Mouse (Mus musculus) MEL (cell line): ENCODE measurements at regions not wholly inside any gene's neighbourhood (a gene's known extent, or its start where the extent isn't known, plus 50 kb on each side); places are given as distances from the start of the nearest gene placed in this dataset.
A peak's percentile ranks its signal among the peaks of the same experiment; 100 is the strongest.

Experiments
- BHLHE40 ChIP-seq: IDR thresholded peaks from 2 replicates; pipeline ENCODE4 v1.6.1; 2012; ENCODE audit warnings: low read depth, mild to moderate bottlenecking, inconsistent platforms, low read length, improper control_type of control experiment, borderline replicate concordance
- CTCF ChIP-seq, 3 experiments: IDR thresholded peaks in 2 of 3; conservative IDR thresholded peaks in 1 of 3; 2 replicates each; pipeline ENCODE4 v1.5.1; 2011 to 2012; ENCODE audit warnings: low read length in 3 of 3, low read depth in 2 of 3, mild to moderate bottlenecking in 2 of 3, improper control_type of control experiment in 1 of 3, inconsistent platforms in 1 of 3, mixed read lengths in 1 of 3, moderate library complexity in 1 of 3; ENCODE audit not compliant: control insufficient read depth in 1 of 3, insufficient read depth in 1 of 3, poor library complexity in 1 of 3, severe bottlenecking in 1 of 3
- ELF1 ChIP-seq: IDR thresholded peaks from 2 replicates; pipeline ENCODE4 v1.6.1; 2014; ENCODE audit warnings: low read depth, mild to moderate bottlenecking, inconsistent platforms, low read length, improper control_type of control experiment, moderate library complexity
- EP300 ChIP-seq, 2 experiments: IDR thresholded peaks; 2 replicates each; pipeline ENCODE4 v1.6.1; 2011; ENCODE audit warnings: improper control_type of control experiment in 2 of 2, low read length in 2 of 2, low read depth in 1 of 2, mild to moderate bottlenecking in 1 of 2
- POLR2A ChIP-seq, 2 experiments: IDR thresholded peaks; 2 replicates each; pipeline ENCODE4 v1.6.1; 2011 to 2012; ENCODE audit warnings: low read length in 2 of 2, mild to moderate bottlenecking in 2 of 2, control low read depth in 1 of 2, improper control_type of control experiment in 1 of 2, low read depth in 1 of 2, moderate library complexity in 1 of 2; ENCODE audit not compliant: control insufficient read depth in 1 of 2, insufficient read depth in 1 of 2, poor library complexity in 1 of 2
- TAL1 ChIP-seq: IDR thresholded peaks from 2 replicates; pipeline ENCODE4 v1.6.1; 2012; ENCODE audit warnings: mild to moderate bottlenecking, inconsistent platforms, low read length, moderate library complexity, mixed read lengths
- ZC3H11A ChIP-seq: IDR thresholded peaks from 2 replicates; pipeline ENCODE4 v1.6.1; 2012; ENCODE audit warnings: low read depth, mild to moderate bottlenecking, inconsistent platforms, low read length, improper control_type of control experiment

- TF ChIP-seq EP300 (IDR thresholded peaks at IDR 0.05; ENCODE audit: low read depth in 1 of 2, low read length in 2 of 2): peak in 1 of 2 experiments; percentile 23; a peak in 1 of 4 replicates
- TF ChIP-seq ELF1: no peak
- TF ChIP-seq BHLHE40: no peak
- no peak for TF ChIP-seq TAL1
- TF ChIP-seq POLR2A (IDR thresholded peaks at IDR 0.05; ENCODE audit: control insufficient read depth in 1 of 2, insufficient read depth in 1 of 2, low read depth in 1 of 2, low read length in 2 of 2, poor library complexity in 1 of 2): no peak
- TF ChIP-seq ZC3H11A: no peak
- no peak for TF ChIP-seq CTCF (IDR thresholded peaks at IDR 0.05 in 2 of 3, conservative IDR thresholded peaks at IDR 0.05 in 1 of 3; ENCODE audit: control insufficient read depth in 1 of 3, insufficient read depth in 1 of 3, low read depth in 2 of 3, low read length in 3 of 3, poor library complexity in 1 of 3, severe bottlenecking in 1 of 3)
Measured at GRCm38 (mm10) chr14:98869888-98870287, 124.2 kb downstream of the Rpl36a-ps1 start.
